Mouse (Mus musculus) liver, adult 2 months (tissue): ENCODE results near the gene Lrfn5.

ENCODE experiments used
- CTCF ChIP-seq: fragments of 200-500 bp; IDR thresholded peaks from 2 replicates; pipeline ENCODE4 v1.5.1; 2011; ENCODE audit warnings: low read depth, low read length, control low read depth
- POLR2A ChIP-seq: fragments of 200-500 bp; IDR thresholded peaks from 2 replicates; pipeline ENCODE4 v1.6.1; 2011; ENCODE audit warnings: low read length, control low read depth; ENCODE audit not compliant: insufficient read depth; ENCODE audit errors: extremely low read depth

DNA sequence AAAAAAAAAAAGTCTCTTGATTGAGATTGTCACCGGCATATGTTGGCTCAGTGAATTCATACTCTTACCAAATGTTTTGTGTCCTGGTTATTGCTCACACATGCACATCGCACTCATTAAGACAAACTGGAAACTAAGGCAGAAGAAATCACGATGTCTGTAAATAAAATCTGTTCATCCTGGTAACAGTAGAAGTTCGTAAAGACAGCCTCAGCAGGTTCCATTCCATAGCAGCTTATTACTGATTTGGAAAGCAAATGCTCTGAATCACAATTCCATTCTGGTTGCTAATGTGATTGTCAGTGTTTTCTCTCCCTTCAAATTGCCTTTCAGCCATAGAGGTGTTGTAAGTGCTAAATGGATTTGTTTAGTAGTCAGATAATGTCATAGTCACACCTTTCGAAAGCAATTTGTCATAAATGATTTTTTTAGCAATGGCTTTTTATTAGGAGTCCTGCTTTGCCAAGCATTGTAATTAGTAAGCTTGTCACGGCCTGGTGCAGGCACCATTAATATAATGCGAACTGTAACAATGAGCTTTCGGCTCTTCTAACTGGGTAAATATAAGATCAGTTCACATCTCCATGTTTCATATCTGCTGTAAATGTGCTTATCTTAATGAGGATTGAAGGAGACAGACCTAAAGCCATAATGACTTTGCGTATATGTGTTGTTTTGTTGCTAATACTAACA, 319.8 kb downstream of the Lrfn5 start:
- TF ChIP-seq CTCF: no peak
- no peak for TF ChIP-seq POLR2A
